Mouse (Mus musculus) layer of hippocampus, postnatal 36 days (tissue): Measurements from ENCODE around the gene Slc45a1. TPM values are rescaled to one million over a fixed set of nuclear protein-coding genes. Genes with fewer than 3 reads are reported as not detected.

Experiments used
- total RNA-seq, 2 experiments: library from RNA; stranded (reverse); gene quantifications; 2 replicates each; pipeline ENCODE4 v1.2.3; 2021

The Slc45a1 gene
- total RNA-seq, 2 experiments from 2014 or later, result 35.0 to 36.2 TPM

Other genes with a start within 250 kb of the Slc45a1 start
- 10 to 100 TPM; 50.2 to 56.3 TPM for gene Errfi1, start 201.7 kb upstream of the Slc45a1 start, total RNA-seq